Mouse (Mus musculus) lung, postnatal 0 days (tissue): ENCODE data around the gene Sptbn4.

Source experiments
- CTCF ChIP-seq: IDR thresholded peaks from 2 replicates; pipeline ENCODE4 v1.5.1; 2016; ENCODE audit warnings: antibody characterized with exemption, mild to moderate bottlenecking
- EP300 ChIP-seq: IDR thresholded peaks from 2 replicates; pipeline ENCODE4 v1.6.1; 2016; ENCODE audit warnings: antibody characterized with exemption, mild to moderate bottlenecking, control low read depth

GRCm38 (mm10) chr7:27478561-27478960, 31.1 kb upstream of the Sptbn4 start:
- TF ChIP-seq CTCF, result peak; percentile 11; the same call in 1 of the 2 replicates
- TF ChIP-seq EP300, result no peak
